Mouse (Mus musculus): ENCODE measurements around the gene 1700013F07Rik.

GRCm38 (mm10) chr3:108528489-108528888 lies 5.5 kb upstream of the 1700013F07Rik start:
- TF ChIP-seq CTCF (IDR thresholded peaks at IDR 0.05; ENCODE audit: control insufficient read depth, insufficient read depth, low read length), result no peak
- TF ChIP-seq POLR2A (IDR thresholded peaks at IDR 0.05; ENCODE audit: borderline replicate concordance, control insufficient read depth, low read depth, low read length), result no peak

All from bone marrow, adult 2 months (tissue).